Mouse (Mus musculus) stomach, postnatal 0 days (tissue): ENCODE measurements at regions not wholly inside any gene's neighbourhood (a gene's known extent, or its start where the extent isn't known, plus 50 kb on each side); places are given as distances from the start of the nearest gene placed in this dataset.

ENCODE experiments used
- CTCF ChIP-seq: IDR thresholded peaks from 2 replicates; pipeline ENCODE4 v1.5.1; 2016; ENCODE audit warnings: antibody characterized with exemption, low read depth, mild to moderate bottlenecking, moderate library complexity
- EP300 ChIP-seq: optimal IDR thresholded peaks from 2 replicates; pipeline ENCODE3; 2016; ENCODE audit warnings: antibody characterized with exemption

GRCm38 (mm10) chr3:131801551-131801950 lies 237.0 kb downstream of the Papss1 start:
- TF ChIP-seq CTCF = no peak
- TF ChIP-seq EP300 = no peak
